In genomic region chr10:125274519-125275148, GRCm38 (mm10) we compare ENCODE assay signal across 12 mouse cellular contexts.
"Had no signal": no experiment of that assay in that cellular context is flagged by ENCODE, and none has a peak within 500 bp of the region (broad histone marks: within the 10 kb centered on the region; RNA-seq: fewer than 3 reads in every experiment).

No protein-coding gene starts in this region.

- H3K36me3 ChIP-seq: limb, embryonic 15.5 days; neural tube, embryonic 12.5 days had no signal

- H3K4me1 ChIP-seq: limb, embryonic 15.5 days had no signal

- H3K27ac ChIP-seq: limb, embryonic 15.5 days; liver, embryonic 14.5 days; neural tube, embryonic 12.5 days had no signal

- H3K4me3 ChIP-seq: limb, embryonic 15.5 days; myocyte; neural tube, embryonic 12.5 days had no signal

- H3K9ac ChIP-seq: limb, embryonic 15.5 days; liver, embryonic 14.5 days; neural tube, embryonic 12.5 days had no signal

- H3K4me2 ChIP-seq: limb, embryonic 15.5 days; midbrain, embryonic 11.5 days; neural tube, embryonic 12.5 days had no signal

- H3K27me3 ChIP-seq: limb, embryonic 15.5 days; neural tube, embryonic 12.5 days had no signal

- H3K9me3 ChIP-seq: limb, embryonic 15.5 days; neural tube, embryonic 12.5 days had no signal

- DNase-seq: kidney, adult 8-10 months; layer of hippocampus, adult 9-11 months; layer of hippocampus, postnatal 36 days; lung, adult 18-20 months; spleen, adult 18-20 months; thymus, adult 18-20 months; thymus, postnatal 14 days had no signal
